8 mouse cellular contexts compared by ENCODE assay signal in the genomic region with DNA sequence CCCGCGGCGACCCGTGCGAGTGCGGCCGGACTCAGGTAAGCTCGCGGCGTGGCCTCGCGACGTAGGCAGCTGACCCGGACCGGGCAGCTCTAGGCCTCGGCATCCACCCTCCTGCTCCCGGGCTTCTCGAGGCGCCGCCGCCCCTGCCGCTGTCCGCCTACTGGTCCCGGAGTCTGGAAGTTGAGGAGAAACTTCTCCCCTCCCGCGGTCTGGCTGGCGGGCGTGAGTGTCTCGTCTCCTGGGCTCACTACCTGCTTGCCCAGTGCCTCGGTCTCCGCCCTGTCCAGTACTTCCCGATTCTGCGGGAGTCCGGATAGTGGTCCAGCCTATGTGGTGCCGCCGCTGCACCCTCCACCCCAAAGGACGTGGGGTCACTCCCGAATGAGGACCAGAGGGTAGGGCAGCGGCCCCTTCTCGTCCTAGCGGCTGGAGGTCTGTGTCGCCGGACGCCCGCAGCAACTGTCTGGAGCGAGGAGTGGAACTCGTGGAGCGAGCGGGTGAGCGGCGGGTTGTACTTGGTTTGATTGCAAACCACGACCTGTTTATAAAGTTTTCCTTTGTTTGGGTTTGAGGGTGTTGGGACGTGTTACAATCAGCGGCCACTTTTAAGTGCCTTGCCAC. TPM values are rescaled to one million over a fixed set of nuclear protein-coding genes. Genes with fewer than 3 reads are reported as not detected.
A peak's percentile ranks its signal among the peaks of the same experiment; 100 is the strongest.
DNase-seq lines count a peak whose midpoint lies in the region; ATAC-seq and TF ChIP-seq lines count a peak whose summit lies in the region.

No protein-coding gene starts in this region.

- no peaks in the 10 kb centered on the region for H3K36me3 ChIP-seq in CH12.LX (replicated peaks in 1 of 2; ENCODE audit: control insufficient read depth in 1 of 2, insufficient read depth in 1 of 2, low read length in 1 of 2)
- no peaks in the 10 kb centered on the region for H3K36me3 ChIP-seq in heart, embryonic 14.5 days (ENCODE audit: control insufficient read depth, insufficient read depth, low read length)
- H3K36me3 ChIP-seq in limb, embryonic 14.5 days (ENCODE audit: control insufficient read depth, insufficient read depth, low read length) = no peaks in the 10 kb centered on the region
- no peaks in the 10 kb centered on the region for H3K36me3 ChIP-seq in midbrain, embryonic 13.5 days

- no peak for TF ChIP-seq CTCF in gastrocnemius, adult 2 months (IDR thresholded peaks at IDR 0.05)
- no peak for TF ChIP-seq CTCF in CH12.LX (conservative IDR thresholded peaks at IDR 0.05 in 1 of 2, IDR thresholded peaks at IDR 0.05 in 1 of 2; ENCODE audit: low read depth in 2 of 2, low read length in 2 of 2)

- intact Hi-C loops in gastrocnemius, adult 2 months (cut with DNase I) = no loop called here

- H3K4me3 ChIP-seq in gastrocnemius, adult 2 months = peak overlapping the region; percentile 95
- H3K4me3 ChIP-seq in CH12.LX (replicated peaks in 1 of 3; ENCODE audit: low read depth in 2 of 3, low read length in 2 of 3, poor library complexity in 1 of 3) = peak overlapping the region; percentile 65 to 95 (median 87)
- H3K4me3 ChIP-seq in heart, embryonic 14.5 days (ENCODE audit: control insufficient read depth in 1 of 2, insufficient read depth in 1 of 2, low read depth in 1 of 2, low read length in 2 of 2) = peak overlapping the region; percentile 63 to 86
- peak overlapping the region; percentile 87 for H3K4me3 ChIP-seq in limb, embryonic 14.5 days (replicated peaks; ENCODE audit: low read length)
- peak overlapping the region; percentile 92 for H3K4me3 ChIP-seq in midbrain, embryonic 13.5 days (replicated peaks)

- no peak for TF ChIP-seq POLR2A in CH12.LX (IDR thresholded peaks at IDR 0.05; ENCODE audit: low read depth, low read length)
- TF ChIP-seq POLR2A in limb, embryonic 14.5 days (IDR thresholded peaks at IDR 0.05; ENCODE audit: borderline replicate concordance, extremely low read depth, insufficient read depth, insufficient read length) = no peak

- WGBS in heart, embryonic 14.5 days = under 1% methylated on average over 48 of the region's 54 CpGs
- under 1% methylated on average over 44 of the region's 54 CpGs for WGBS in limb, embryonic 14.5 days
- WGBS in midbrain, embryonic 13.5 days = under 1% methylated on average over 47 of the region's 54 CpGs

- H3K9me3 ChIP-seq in CH12.LX (replicated peaks; ENCODE audit: low read length) = no peaks in the 10 kb centered on the region
- no peaks in the 10 kb centered on the region for H3K9me3 ChIP-seq in heart, embryonic 14.5 days (ENCODE audit: control insufficient read depth, low read length)
- no peaks in the 10 kb centered on the region for H3K9me3 ChIP-seq in limb, embryonic 14.5 days (ENCODE audit: control insufficient read depth, low read length)
- H3K9me3 ChIP-seq in midbrain, embryonic 13.5 days = no peaks in the 10 kb centered on the region

- H3K27me3 ChIP-seq in CH12.LX (replicated peaks) = no peaks in the 10 kb centered on the region
- no peaks in the 10 kb centered on the region for H3K27me3 ChIP-seq in heart, embryonic 14.5 days (ENCODE audit: control insufficient read depth, insufficient read depth, low read length)
- H3K27me3 ChIP-seq in limb, embryonic 14.5 days (ENCODE audit: control insufficient read depth, insufficient read depth, low read length) = no peaks in the 10 kb centered on the region
- H3K27me3 ChIP-seq in midbrain, embryonic 13.5 days = no peaks in the 10 kb centered on the region

- TF ChIP-seq EP300 in CH12.LX (IDR thresholded peaks at IDR 0.05; ENCODE audit: low read length) = no peak

- no peaks in the 10 kb centered on the region for H3K79me2 ChIP-seq in CH12.LX (replicated peaks; ENCODE audit: control insufficient read depth, extremely low read depth, insufficient read depth, poor library complexity, severe bottlenecking)

- dilution Hi-C loops in CH12.LX (cut with MboI; ENCODE audit: extremely low pct_ligation_motif_present, extremely low pct_unique_long_range_greater_than_20kb, low sequenced_read_pairs) = no loop called here

- H3K9ac ChIP-seq in CH12.LX (ENCODE audit: insufficient read depth, low read depth) = peak overlapping the region; percentile 72
- peak overlapping the region; percentile 81 for H3K9ac ChIP-seq in heart, embryonic 14.5 days (ENCODE audit: low read length)
- peak overlapping the region; percentile 91 for H3K9ac ChIP-seq in limb, embryonic 14.5 days (ENCODE audit: low read depth, low read length, severe bottlenecking)
- H3K9ac ChIP-seq in midbrain, embryonic 13.5 days (replicated peaks) = peak overlapping the region; percentile 89

- ATAC-seq in heart, embryonic 14.5 days (ENCODE audit: insufficient number of reproducible peaks, insufficient read depth, low FRiP score, low read depth) = peak; percentile 55
- ATAC-seq in limb, embryonic 14.5 days (ENCODE audit: low FRiP score, low read depth) = peak; percentile 77
- ATAC-seq in midbrain, embryonic 13.5 days = peak; percentile 86

- peak; percentile 63 for DNase-seq in gastrocnemius, adult 2 months
- DNase-seq in gastrocnemius, adult 18-20 months (ENCODE audit: low spot score) = no peak
- peak; percentile 9 for DNase-seq in CH12.LX (ENCODE audit: extremely low read depth)
- DNase-seq in embryo, embryonic 11 days = peak; percentile 73
- DNase-seq in limb, embryonic 14.5 days (ENCODE audit: low spot score) = peak; percentile 25
- DNase-seq in testis, postnatal 14 days (ENCODE audit: low spot score) = peak; percentile 83

- peaks cover 0 to 3% of the 10 kb centered on the region in 2 experiments; a peak in 2 of 4 replicates for H3K4me1 ChIP-seq in CH12.LX (ENCODE audit: control insufficient read depth in 1 of 2, insufficient read depth in 2 of 2)
- peaks cover 2 to 16% of the 10 kb centered on the region in 2 experiments for H3K4me1 ChIP-seq in heart, embryonic 14.5 days (ENCODE audit: control insufficient read depth in 2 of 2, insufficient read depth in 2 of 2, low read length in 2 of 2)
- peaks cover 4% of the 10 kb centered on the region; the same call in 1 of the 2 replicates for H3K4me1 ChIP-seq in limb, embryonic 14.5 days (ENCODE audit: control insufficient read depth, insufficient read depth, low read length)
- H3K4me1 ChIP-seq in midbrain, embryonic 13.5 days (replicated peaks) = peaks cover 20% of the 10 kb centered on the region

- no peak for TF ChIP-seq RAD21 in CH12.LX (IDR thresholded peaks at IDR 0.05; ENCODE audit: low read depth, low read length)

- peak overlapping the region; percentile 68 for H3K4me2 ChIP-seq in CH12.LX (ENCODE audit: insufficient read depth, low read depth, poor library complexity, severe bottlenecking)
- H3K4me2 ChIP-seq in heart, embryonic 14.5 days (ENCODE audit: low read length) = peak overlapping the region; percentile 80
- H3K4me2 ChIP-seq in limb, embryonic 14.5 days (replicated peaks; ENCODE audit: low read depth, low read length, severe bottlenecking) = peak overlapping the region; percentile 51
- peak overlapping the region; percentile 77 for H3K4me2 ChIP-seq in midbrain, embryonic 13.5 days (replicated peaks)

- in situ Hi-C loops in CH12.LX (cut with MboI; ENCODE audit: low pct_ligation_motif_present, low pct_unique_long_range_greater_than_20kb, low sequenced_read_pairs) = no loop called here

- H3K27ac ChIP-seq in gastrocnemius, adult 2 months = peak overlapping the region; percentile 94
- H3K27ac ChIP-seq in CH12.LX (ENCODE audit: insufficient read depth, low read depth) = 0 out of 2 replicates have a peak overlapping the region, but pooled peaks have one; percentile 3
- H3K27ac ChIP-seq in heart, embryonic 14.5 days (replicated peaks in 1 of 2; ENCODE audit: control insufficient read depth in 1 of 2, insufficient read depth in 1 of 2, low read depth in 2 of 2, low read length in 2 of 2) = peak overlapping the region; percentile 97 to 98
- H3K27ac ChIP-seq in limb, embryonic 14.5 days (replicated peaks; ENCODE audit: low read depth, low read length) = peak overlapping the region; percentile 93
- peak overlapping the region; percentile 90 for H3K27ac ChIP-seq in midbrain, embryonic 13.5 days

TF ChIP-seq in CH12.LX, 34 proteins besides CTCF, POLR2A, EP300 and RAD21:
- no peak for TF ChIP-seq ZMIZ1 (IDR thresholded peaks at IDR 0.05; ENCODE audit: low read depth, low read length)
- 0 out of 2 replicates have a peak, but pooled peaks have one; percentile 3 for TF ChIP-seq SIN3A (IDR thresholded peaks at IDR 0.05; ENCODE audit: low read length)
- TF ChIP-seq UBTF (IDR thresholded peaks at IDR 0.05; ENCODE audit: low read depth, low read length) = peak; percentile 55; the same call in 1 of the 2 replicates

RNA-seq across cellular contexts. Expression of a gene that starts 0.5 kb away (rescaled TPM):
- total RNA-seq in gastrocnemius, adult 2 months (2021) = 1 to 10 TPM; 9.1 to 9.8 TPM
- total RNA-seq in gastrocnemius, adult 18-20 months (2021) = 1 to 10 TPM; 6.1 to 9.7 TPM
- total RNA-seq in CH12.LX (2012; rRNA removed) (2.2 and 2.6 TPM in 2 replicates), CH12.LX (2014; rRNA removed) (4.1 and 4.8 TPM in 2 replicates)
- 2.0 and 2.4 TPM in 2 replicates for polyA plus RNA-seq in CH12.LX (2012; ENCODE audit: insufficient read length, low read depth)
- polyA plus RNA-seq in heart, embryonic 14.5 days (2014; fragmentation: Nextera tagmentation; extraction: Ambion mirVana) = 29.4 and 31.2 TPM in 2 replicates
- polyA plus RNA-seq in limb, embryonic 14.5 days (2012; rRNA removed) = 9.4 and 12.8 TPM in 2 replicates
- polyA plus RNA-seq in limb, embryonic 14.5 days (2014; fragmentation: Nextera tagmentation; extraction: Ambion mirVana) = 27.9 and 34.2 TPM in 2 replicates
- polyA plus RNA-seq in midbrain, embryonic 13.5 days (2015; fragmentation: Nextera tagmentation; extraction: Ambion mirVana) = 19.8 and 21.5 TPM in 2 replicates

Comparison
In these comparisons a context has a peak if more than half of its experiments do, and no peak if none do; other contexts are left out.
1. H3K27ac ChIP-seq: peak in every context shown above with its lines; median percentile 98 in heart, embryonic 14.5 days; 94 in gastrocnemius, adult 2 months; 93 in limb, embryonic 14.5 days; 90 in midbrain, embryonic 13.5 days; 3 in CH12.LX.